Mouse (Mus musculus) thymus, adult 2 months (tissue): Measurements from ENCODE around the gene Egln1.
A peak's percentile ranks its signal among the peaks of the same experiment; 100 is the strongest.

Experiments
- CTCF ChIP-seq: fragments of 200-500 bp; IDR thresholded peaks from 2 replicates; pipeline ENCODE4 v1.5.1; 2012; ENCODE audit warnings: mild to moderate bottlenecking, control low read depth, low read length, moderate library complexity, borderline replicate concordance; ENCODE audit not compliant: control insufficient read depth, poor library complexity, insufficient read depth; ENCODE audit errors: extremely low read depth
- POLR2A ChIP-seq: fragments of 200-500 bp; IDR thresholded peaks from 2 replicates; pipeline ENCODE4 v1.6.1; 2012; ENCODE audit warnings: mild to moderate bottlenecking, low read length, control low read depth, moderate library complexity; ENCODE audit not compliant: control insufficient read depth, poor library complexity, insufficient read depth; ENCODE audit errors: extremely low read depth

- no peak for TF ChIP-seq CTCF
- TF ChIP-seq POLR2A: peak; percentile 87
Measured at GRCm38 (mm10) chr8:124862321-124863162, 86.6 kb downstream of the Egln1 start, which contains the start of the genes Gnpat and 2810004N23Rik.
